Mouse (Mus musculus): ENCODE results near the gene Twistnb. TPM values are rescaled to one million over a fixed set of nuclear protein-coding genes. Genes with fewer than 3 reads are reported as not detected.

The Twistnb gene
- polyA plus RNA-seq, 1 experiment from 2014 or later, result 67.3 TPM

DNA sequence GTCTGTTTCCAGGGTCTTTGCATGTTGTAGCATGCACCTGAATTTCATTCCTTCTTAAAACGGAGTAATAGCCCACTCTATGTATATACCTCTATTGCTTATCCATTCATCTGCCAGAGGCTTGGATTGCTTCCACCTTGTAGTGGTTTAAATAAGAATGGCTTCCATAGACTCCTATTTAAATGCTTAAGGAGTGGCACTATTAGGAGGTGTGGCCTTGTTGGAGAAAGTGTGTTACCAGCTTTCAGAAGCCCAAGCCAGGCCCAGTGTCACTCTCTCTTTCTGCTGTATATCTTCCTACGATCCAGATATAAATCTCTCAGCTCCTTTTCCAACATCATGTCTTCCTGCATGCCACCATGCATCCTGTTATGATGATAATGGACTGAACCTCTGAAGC lies 53.5 kb downstream of the Twistnb start:
- no peak overlapping the region for H3K9ac ChIP-seq (replicated peaks; ENCODE audit: low read depth, low read length)
- 74% methylated on average over 2 of the region's 2 CpGs for WGBS
- no peak overlapping the region for H3K4me2 ChIP-seq (replicated peaks; ENCODE audit: low read depth, low read length)
- no peaks in the 10 kb centered on the region for H3K36me3 ChIP-seq (ENCODE audit: control insufficient read depth, insufficient read depth, low read length)
- no peaks in the 10 kb centered on the region for H3K27me3 ChIP-seq (ENCODE audit: control insufficient read depth, insufficient read depth, low read length)
- ATAC-seq (ENCODE audit: insufficient number of reproducible peaks, insufficient read depth, low FRiP score, low read depth), result no peak
- H3K4me1 ChIP-seq (ENCODE audit: control insufficient read depth, insufficient read depth, low read length), result no peaks in the 10 kb centered on the region
- no peak overlapping the region for H3K27ac ChIP-seq (ENCODE audit: low read length)
- H3K4me3 ChIP-seq (ENCODE audit: low read depth, low read length), result no peak overlapping the region
- H3K9me3 ChIP-seq (ENCODE audit: control insufficient read depth, low read depth, low read length), result no peaks in the 10 kb centered on the region

Other genes with a start within 250 kb of the Twistnb start
- gene Efcab10, start 34.8 kb upstream of the Twistnb start, polyA plus RNA-seq (2014; fragmentation: Nextera tagmentation; extraction: Ambion mirVana), result not detected in 2 replicates

Measured in stomach, embryonic 14.5 days (tissue).